Mouse (Mus musculus): ENCODE measurements around the gene Nrap. TPM values are rescaled to one million over a fixed set of nuclear protein-coding genes. Genes with fewer than 3 reads are reported as not detected.

The Nrap gene
- polyA plus RNA-seq, 1 experiment from 2014 or later, result 2.6 TPM

- H3K27me3 ChIP-seq (ENCODE audit: control insufficient read depth, insufficient read depth, low read length), result no peaks in the 10 kb centered on the region
- H3K9ac ChIP-seq (ENCODE audit: low read length), result no peak overlapping the region
- no peaks in the 10 kb centered on the region for H3K9me3 ChIP-seq (replicated peaks; ENCODE audit: control insufficient read depth, low read length)
- peaks cover 8% of the 10 kb centered on the region; the same call in 1 of the 2 replicates for H3K4me1 ChIP-seq (ENCODE audit: control insufficient read depth, insufficient read depth, low read length)
- H3K4me3 ChIP-seq (replicated peaks; ENCODE audit: low read length), result no peak overlapping the region
- no peak for ATAC-seq (ENCODE audit: insufficient read depth, low FRiP score)
- whole genome bisulfite sequencing, result 90% methylated on average over 11 of the region's 11 CpGs
- H3K27ac ChIP-seq (ENCODE audit: low read length), result no peak overlapping the region
- no peak overlapping the region for H3K4me2 ChIP-seq (ENCODE audit: low read depth, low read length)
- no peaks in the 10 kb centered on the region for H3K36me3 ChIP-seq (ENCODE audit: control insufficient read depth, insufficient read depth, low read length)
These were observed 661 bp downstream of the Nrap start for GRCm38 (mm10) chr19:56389176-56389575.

DNA sequence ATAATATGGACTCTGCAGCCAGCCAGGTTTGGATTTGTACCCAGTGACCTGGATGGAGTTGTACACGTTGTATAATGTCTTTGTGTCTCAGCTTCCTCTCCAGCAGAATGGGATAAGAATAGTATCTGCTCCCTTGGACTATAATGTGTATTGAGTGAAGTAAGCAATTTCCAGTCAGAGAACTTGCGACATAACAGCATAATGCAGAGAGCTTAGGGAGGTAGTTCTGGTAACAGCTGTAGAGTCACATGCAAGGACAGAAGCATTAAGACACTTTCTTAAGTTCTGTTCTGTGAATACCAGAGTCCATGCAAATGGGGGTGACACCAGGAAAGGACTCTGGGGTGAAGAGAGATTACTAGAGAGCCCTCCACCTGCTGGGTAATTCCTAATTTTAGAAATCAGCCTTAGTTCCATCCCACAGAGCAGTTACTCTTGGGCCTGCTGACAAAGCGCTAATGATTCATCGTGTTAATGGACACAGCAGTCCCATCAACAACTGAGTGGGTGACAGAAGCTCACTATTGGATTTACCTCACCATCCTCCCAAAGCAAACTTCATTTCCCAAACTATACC, 2.0 kb downstream of the Nrap start:
- Histone ChIP-seq H3K27me3 (ENCODE audit: control insufficient read depth, insufficient read depth, low read length) (no peaks in the 10 kb centered on the region), H3K27ac (ENCODE audit: low read length) (no peak overlapping the region), H3K4me2 (ENCODE audit: low read depth, low read length) (no peak overlapping the region), H3K9me3 (replicated peaks; ENCODE audit: control insufficient read depth, low read length) (no peaks in the 10 kb centered on the region), H3K9ac (ENCODE audit: low read length) (no peak overlapping the region), H3K4me3 (replicated peaks; ENCODE audit: low read length) (no peak overlapping the region), H3K36me3 (ENCODE audit: control insufficient read depth, insufficient read depth, low read length) (no peaks in the 10 kb centered on the region), H3K4me1 (ENCODE audit: control insufficient read depth, insufficient read depth, low read length) (peaks cover 8% of the 10 kb centered on the region; the same call in 1 of the 2 replicates)
- ATAC-seq (ENCODE audit: insufficient read depth, low FRiP score), result no peak
- 72% methylated on average over 4 of the region's 4 CpGs for WGBS

GRCm38 (mm10) chr19:56386095-56386494, 3.7 kb downstream of the Nrap start:
- H3K4me1 ChIP-seq (ENCODE audit: control insufficient read depth, insufficient read depth, low read length), result peaks cover 1% of the 10 kb centered on the region; the same call in 1 of the 2 replicates
- H3K27me3 ChIP-seq (ENCODE audit: control insufficient read depth, insufficient read depth, low read length), result no peaks in the 10 kb centered on the region
- no peak for ATAC-seq (ENCODE audit: insufficient read depth, low FRiP score)
- no peak overlapping the region for H3K4me3 ChIP-seq (replicated peaks; ENCODE audit: low read length)
- WGBS, result 88% methylated on average over 10 of the region's 10 CpGs
- H3K9me3 ChIP-seq (replicated peaks; ENCODE audit: control insufficient read depth, low read length), result no peaks in the 10 kb centered on the region
- H3K9ac ChIP-seq (ENCODE audit: low read length), result no peak overlapping the region
- no peak overlapping the region for H3K27ac ChIP-seq (ENCODE audit: low read length)
- H3K4me2 ChIP-seq (ENCODE audit: low read depth, low read length), result no peak overlapping the region
- no peaks in the 10 kb centered on the region for H3K36me3 ChIP-seq (ENCODE audit: control insufficient read depth, insufficient read depth, low read length)

- no peak overlapping the region for H3K9ac ChIP-seq (ENCODE audit: low read length)
- no peaks in the 10 kb centered on the region for H3K4me1 ChIP-seq (ENCODE audit: control insufficient read depth, insufficient read depth, low read length)
- no peaks in the 10 kb centered on the region for H3K27me3 ChIP-seq (ENCODE audit: control insufficient read depth, insufficient read depth, low read length)
- no peaks in the 10 kb centered on the region for H3K9me3 ChIP-seq (replicated peaks; ENCODE audit: control insufficient read depth, low read length)
- H3K36me3 ChIP-seq (ENCODE audit: control insufficient read depth, insufficient read depth, low read length), result no peaks in the 10 kb centered on the region
- no peak overlapping the region for H3K27ac ChIP-seq (ENCODE audit: low read length)
- H3K4me3 ChIP-seq (replicated peaks; ENCODE audit: low read length), result no peak overlapping the region
- H3K4me2 ChIP-seq (ENCODE audit: low read depth, low read length), result no peak overlapping the region
- WGBS, result 76% methylated on average over 5 of the region's 5 CpGs
- no peak for ATAC-seq (ENCODE audit: insufficient read depth, low FRiP score)
These were observed 4.3 kb downstream of the Nrap start for GRCm38 (mm10) chr19:56385546-56385945.

DNA sequence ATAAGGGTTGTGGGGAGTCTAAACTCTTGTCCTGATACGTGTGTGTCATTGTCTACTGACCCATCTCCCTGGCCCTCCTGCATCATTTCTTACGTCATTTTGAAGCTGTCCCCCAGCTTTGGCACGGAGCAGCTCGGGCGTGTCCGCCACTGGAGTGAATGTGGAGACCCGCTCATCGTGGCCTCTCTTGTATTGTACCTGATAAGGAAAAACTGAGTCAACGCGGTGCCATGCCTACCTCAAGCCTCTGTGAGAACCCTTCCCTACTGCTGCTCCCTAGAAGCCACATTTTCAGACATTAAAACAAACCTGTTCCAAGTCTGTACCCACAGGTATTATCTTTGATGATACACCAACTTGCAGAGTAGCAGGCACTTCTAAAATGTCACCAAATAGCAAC, 8.4 kb downstream of the Nrap start:
- Histone ChIP-seq H3K27me3 (ENCODE audit: control insufficient read depth, insufficient read depth, low read length) (no peaks in the 10 kb centered on the region), H3K9ac (ENCODE audit: low read length) (no peak overlapping the region), H3K4me1 (ENCODE audit: control insufficient read depth, insufficient read depth, low read length) (no peaks in the 10 kb centered on the region), H3K4me3 (replicated peaks; ENCODE audit: low read length) (no peak overlapping the region), H3K36me3 (ENCODE audit: control insufficient read depth, insufficient read depth, low read length) (no peaks in the 10 kb centered on the region), H3K4me2 (ENCODE audit: low read depth, low read length) (no peak overlapping the region), H3K9me3 (replicated peaks; ENCODE audit: control insufficient read depth, low read length) (no peaks in the 10 kb centered on the region), H3K27ac (ENCODE audit: low read length) (no peak overlapping the region)
- WGBS, result 70% methylated on average over 10 of the region's 10 CpGs
- ATAC-seq (ENCODE audit: insufficient read depth, low FRiP score), result no peak

DNA sequence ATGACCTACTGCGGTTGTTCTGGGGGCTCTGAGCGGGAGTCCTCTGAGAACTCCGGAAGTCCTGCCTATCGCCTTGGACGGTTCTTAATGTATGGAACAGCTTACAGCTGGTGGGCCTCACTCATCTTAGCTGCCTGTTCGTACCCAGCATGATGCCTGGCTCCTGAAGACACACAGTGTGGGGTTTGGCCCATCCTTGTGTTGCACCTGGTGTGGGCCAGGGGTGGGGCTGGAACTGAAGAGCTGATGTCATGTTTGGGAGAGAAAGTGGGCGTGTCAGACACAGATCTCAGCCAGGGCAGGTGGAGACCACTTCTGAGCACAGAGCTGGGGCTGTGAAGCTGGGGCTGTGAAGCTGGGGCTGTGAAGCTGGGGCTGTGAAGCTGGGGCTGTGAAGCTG, 9.5 kb downstream of the Nrap start:
- H3K4me3 ChIP-seq (replicated peaks; ENCODE audit: low read length), result no peak overlapping the region
- H3K9me3 ChIP-seq (replicated peaks; ENCODE audit: control insufficient read depth, low read length), result no peaks in the 10 kb centered on the region
- H3K9ac ChIP-seq (ENCODE audit: low read length), result no peak overlapping the region
- no peaks in the 10 kb centered on the region for H3K36me3 ChIP-seq (ENCODE audit: control insufficient read depth, insufficient read depth, low read length)
- H3K4me2 ChIP-seq (ENCODE audit: low read depth, low read length), result no peak overlapping the region
- no peak overlapping the region for H3K27ac ChIP-seq (ENCODE audit: low read length)
- H3K27me3 ChIP-seq (ENCODE audit: control insufficient read depth, insufficient read depth, low read length), result no peaks in the 10 kb centered on the region
- no peaks in the 10 kb centered on the region for H3K4me1 ChIP-seq (ENCODE audit: control insufficient read depth, insufficient read depth, low read length)
- WGBS, result 75% methylated on average over 7 of the region's 7 CpGs
- ATAC-seq (ENCODE audit: insufficient read depth, low FRiP score), result no peak

DNA sequence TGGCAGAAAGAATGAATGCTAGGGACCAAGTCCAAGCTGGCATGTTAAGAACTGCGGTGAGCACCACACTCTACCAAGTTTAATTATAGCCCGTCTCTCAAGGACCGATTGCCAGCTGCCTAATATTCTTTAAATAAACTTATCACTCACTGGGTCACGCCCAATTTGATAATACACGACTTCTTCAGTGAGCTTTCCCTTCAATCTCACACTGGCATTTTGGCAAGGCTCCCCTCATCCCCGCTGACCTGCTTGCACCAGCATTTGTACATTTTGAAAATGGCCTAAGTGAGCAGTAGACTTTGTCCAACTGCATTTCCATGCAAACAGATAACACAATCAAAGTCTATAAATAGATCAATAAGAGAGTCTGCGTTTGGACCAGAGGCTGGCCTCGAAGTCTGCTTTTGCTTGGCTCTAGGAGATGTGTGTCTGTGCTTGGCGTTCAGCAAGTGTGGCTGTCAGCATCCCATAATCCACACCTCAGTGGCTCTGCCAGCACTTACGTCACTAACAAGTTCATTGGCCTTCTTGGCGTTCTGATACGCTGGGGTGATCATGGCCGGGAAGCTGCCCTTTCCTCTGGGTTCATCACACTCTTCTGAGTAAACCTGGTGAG, 11.2 kb downstream of the Nrap start:
- no peak for ATAC-seq (ENCODE audit: insufficient read depth, low FRiP score)
- WGBS, result 68% methylated on average over 13 of the region's 13 CpGs
- no peak overlapping the region for H3K27ac ChIP-seq (ENCODE audit: low read length)
- no peaks in the 10 kb centered on the region for H3K4me1 ChIP-seq (ENCODE audit: control insufficient read depth, insufficient read depth, low read length)
- H3K4me2 ChIP-seq (ENCODE audit: low read depth, low read length), result no peak overlapping the region
- H3K9ac ChIP-seq (ENCODE audit: low read length), result no peak overlapping the region
- H3K4me3 ChIP-seq (replicated peaks; ENCODE audit: low read length), result no peak overlapping the region
- no peaks in the 10 kb centered on the region for H3K36me3 ChIP-seq (ENCODE audit: control insufficient read depth, insufficient read depth, low read length)
- H3K9me3 ChIP-seq (replicated peaks; ENCODE audit: control insufficient read depth, low read length), result no peaks in the 10 kb centered on the region
- H3K27me3 ChIP-seq (ENCODE audit: control insufficient read depth, insufficient read depth, low read length), result no peaks in the 10 kb centered on the region

- WGBS, result 78% methylated on average over 5 of the region's 5 CpGs
- no peak overlapping the region for H3K4me3 ChIP-seq (replicated peaks; ENCODE audit: low read length)
- no peak overlapping the region for H3K9ac ChIP-seq (ENCODE audit: low read length)
These were observed 11.8 kb downstream of the Nrap start for GRCm38 (mm10) chr19:56378007-56378406.

DNA sequence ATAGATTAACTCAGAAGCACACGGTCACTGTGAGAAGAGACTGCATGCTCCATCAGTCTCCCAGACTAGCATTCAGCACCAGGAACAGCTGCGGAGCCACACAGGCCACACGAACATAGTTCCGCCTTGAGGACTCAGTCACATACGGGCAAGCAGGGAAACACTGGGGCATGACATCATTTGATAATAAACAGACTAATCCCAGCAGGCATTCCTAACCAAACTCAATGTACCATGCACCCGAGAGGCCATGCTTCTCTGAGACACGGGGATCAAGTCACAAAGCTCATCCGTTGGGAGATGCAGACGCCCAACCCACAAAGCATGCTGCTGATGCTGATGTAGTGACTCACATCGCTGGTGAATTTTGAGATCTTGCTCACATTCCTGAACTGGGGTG, 15.8 kb downstream of the Nrap start:
- Histone ChIP-seq H3K4me1 (ENCODE audit: control insufficient read depth, insufficient read depth, low read length) (no peaks in the 10 kb centered on the region), H3K27ac (ENCODE audit: low read length) (no peak overlapping the region), H3K36me3 (ENCODE audit: control insufficient read depth, insufficient read depth, low read length) (no peaks in the 10 kb centered on the region), H3K27me3 (ENCODE audit: control insufficient read depth, insufficient read depth, low read length) (no peaks in the 10 kb centered on the region), H3K9me3 (replicated peaks; ENCODE audit: control insufficient read depth, low read length) (no peaks in the 10 kb centered on the region), H3K9ac (ENCODE audit: low read length) (no peak overlapping the region), H3K4me2 (ENCODE audit: low read depth, low read length) (no peak overlapping the region), H3K4me3 (replicated peaks; ENCODE audit: low read length) (no peak overlapping the region)
- 49% methylated on average over 10 of the region's 10 CpGs for WGBS
- no peak; the same call in 1 of the 2 replicates for ATAC-seq (ENCODE audit: insufficient read depth, low FRiP score)

More at GRCm38 (mm10) chr19:56378007-56378406, 11.8 kb downstream of the Nrap start:
- no peak for ATAC-seq (ENCODE audit: insufficient read depth, low FRiP score)
- Histone ChIP-seq H3K9me3 (replicated peaks; ENCODE audit: control insufficient read depth, low read length) (no peaks in the 10 kb centered on the region), H3K4me2 (ENCODE audit: low read depth, low read length) (no peak overlapping the region), H3K27me3 (ENCODE audit: control insufficient read depth, insufficient read depth, low read length) (no peaks in the 10 kb centered on the region), H3K4me1 (ENCODE audit: control insufficient read depth, insufficient read depth, low read length) (no peaks in the 10 kb centered on the region), H3K36me3 (ENCODE audit: control insufficient read depth, insufficient read depth, low read length) (no peaks in the 10 kb centered on the region), H3K27ac (ENCODE audit: low read length) (no peak overlapping the region)

Data from stomach, embryonic 16.5 days (tissue).